In the genomic region with DNA sequence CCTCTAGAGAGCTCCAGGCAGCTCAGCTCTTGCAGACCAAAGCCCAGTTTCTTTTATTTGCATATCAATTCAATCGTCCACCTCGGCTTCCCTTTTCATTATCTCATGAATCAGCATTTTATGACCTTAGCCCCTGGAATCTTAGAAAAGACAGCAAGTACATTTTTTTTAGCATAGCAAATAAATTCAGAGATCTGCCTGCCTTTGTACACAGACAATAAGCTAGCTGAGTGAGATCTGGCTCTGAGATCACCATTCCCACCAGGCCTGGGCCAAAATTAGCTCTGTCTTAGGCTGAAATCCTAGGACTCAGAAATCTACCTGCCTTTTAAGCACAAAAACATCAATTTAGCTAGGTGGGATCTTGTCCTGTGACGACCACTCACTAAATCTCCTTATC, we compare ENCODE assay signal across 19 mouse cellular contexts.
DNase-seq lines count a peak whose midpoint lies in the region; ATAC-seq and TF ChIP-seq lines count a peak whose summit lies in the region.
"Had no signal": no experiment of that assay in that cellular context is flagged by ENCODE, and none has a peak within 500 bp of the region (broad histone marks: within the 10 kb centered on the region; RNA-seq: fewer than 3 reads in every experiment).

No protein-coding gene starts in this region.

- no peak overlapping the region for H3K4me3 ChIP-seq in forebrain, embryonic 10.5 days
- H3K4me3 ChIP-seq in forebrain, embryonic 16.5 days (replicated peaks; ENCODE audit: low read length): no peak overlapping the region
- no peak overlapping the region for H3K4me3 ChIP-seq in midbrain, embryonic 11.5 days (ENCODE audit: low read depth, low read length)
- no peak overlapping the region for H3K4me3 ChIP-seq in midbrain, postnatal 0 days (ENCODE audit: low read depth, low read length)
- no peak overlapping the region for H3K4me3 ChIP-seq in hindbrain, postnatal 0 days (ENCODE audit: low read length)
- no peak overlapping the region for H3K4me3 ChIP-seq in liver, postnatal 0 days (ENCODE audit: low read depth, low read length)
- H3K4me3 ChIP-seq: heart, embryonic 13.5 days; layer of hippocampus, adult 2 months had no signal

- TF ChIP-seq CTCF in midbrain, postnatal 0 days (IDR thresholded peaks at IDR 0.05): no peak
- no peak for TF ChIP-seq CTCF in hindbrain, postnatal 0 days (IDR thresholded peaks at IDR 0.05; ENCODE audit: low read depth)
- TF ChIP-seq CTCF in liver, postnatal 0 days (IDR thresholded peaks at IDR 0.05; ENCODE audit: low read depth): no peak

- no peak for ATAC-seq in forebrain, embryonic 16.5 days
- ATAC-seq in midbrain, embryonic 11.5 days (ENCODE audit: low FRiP score): no peak
- ATAC-seq in midbrain, postnatal 0 days (ENCODE audit: low FRiP score): no peak
- no peak for ATAC-seq in hindbrain, postnatal 0 days
- ATAC-seq in megakaryocyte progenitor cell, adult 5-6 weeks (replicated peaks; ENCODE audit: poor library complexity): no peak
- ATAC-seq in liver, postnatal 0 days: no peak
- ATAC-seq: CD4-positive, CD25-positive, alpha-beta regulatory T cell, adult 4 months had no signal

- no peaks in the 10 kb centered on the region for H3K36me3 ChIP-seq in forebrain, embryonic 10.5 days (replicated peaks)
- H3K36me3 ChIP-seq in forebrain, embryonic 16.5 days (ENCODE audit: control insufficient read depth, insufficient read depth): no peaks in the 10 kb centered on the region
- H3K36me3 ChIP-seq in midbrain, embryonic 11.5 days (ENCODE audit: control insufficient read depth, insufficient read depth, low read length): no peaks in the 10 kb centered on the region
- no peaks in the 10 kb centered on the region for H3K36me3 ChIP-seq in midbrain, postnatal 0 days (ENCODE audit: insufficient read depth, low read length)
- H3K36me3 ChIP-seq in hindbrain, postnatal 0 days (ENCODE audit: insufficient read depth, low read length): no peaks in the 10 kb centered on the region
- H3K36me3 ChIP-seq in liver, postnatal 0 days (replicated peaks; ENCODE audit: insufficient read depth, low read length): no peaks in the 10 kb centered on the region
- H3K36me3 ChIP-seq: heart, embryonic 13.5 days had no signal

- H3K9me3 ChIP-seq in forebrain, embryonic 10.5 days: no peaks in the 10 kb centered on the region
- no peaks in the 10 kb centered on the region for H3K9me3 ChIP-seq in forebrain, embryonic 16.5 days (ENCODE audit: control insufficient read depth, low read length)
- no peaks in the 10 kb centered on the region for H3K9me3 ChIP-seq in midbrain, embryonic 11.5 days (ENCODE audit: control insufficient read depth, low read length)
- no peaks in the 10 kb centered on the region for H3K9me3 ChIP-seq in midbrain, postnatal 0 days (ENCODE audit: low read length)
- H3K9me3 ChIP-seq in hindbrain, postnatal 0 days (ENCODE audit: low read length): no peaks in the 10 kb centered on the region
- H3K9me3 ChIP-seq in liver, postnatal 0 days (ENCODE audit: low read length): no peaks in the 10 kb centered on the region
- H3K9me3 ChIP-seq: heart, embryonic 13.5 days had no signal

- H3K4me1 ChIP-seq in forebrain, embryonic 10.5 days: peaks cover 13% of the 10 kb centered on the region
- no peaks in the 10 kb centered on the region; the same call in 1 of the 2 replicates for H3K4me1 ChIP-seq in forebrain, embryonic 16.5 days (replicated peaks; ENCODE audit: control insufficient read depth, insufficient read depth, low read length)
- peaks cover 10% of the 10 kb centered on the region for H3K4me1 ChIP-seq in midbrain, embryonic 11.5 days (ENCODE audit: control insufficient read depth, insufficient read depth, low read length)
- H3K4me1 ChIP-seq in midbrain, postnatal 0 days (ENCODE audit: insufficient read depth, low read length): no peaks in the 10 kb centered on the region
- no peaks in the 10 kb centered on the region for H3K4me1 ChIP-seq in hindbrain, postnatal 0 days (ENCODE audit: insufficient read depth, low read length)
- H3K4me1 ChIP-seq in liver, postnatal 0 days (ENCODE audit: insufficient read depth): no peaks in the 10 kb centered on the region
- H3K4me1 ChIP-seq: heart, embryonic 13.5 days had no signal

- no peaks in the 10 kb centered on the region for H3K27me3 ChIP-seq in forebrain, embryonic 10.5 days (ENCODE audit: poor library complexity, severe bottlenecking)
- no peaks in the 10 kb centered on the region for H3K27me3 ChIP-seq in forebrain, embryonic 16.5 days (replicated peaks; ENCODE audit: control insufficient read depth, insufficient read depth, low read length)
- H3K27me3 ChIP-seq in midbrain, embryonic 11.5 days (ENCODE audit: control insufficient read depth, insufficient read depth, low read length): no peaks in the 10 kb centered on the region
- H3K27me3 ChIP-seq in midbrain, postnatal 0 days (ENCODE audit: insufficient read depth, low read length): no peaks in the 10 kb centered on the region
- H3K27me3 ChIP-seq in hindbrain, postnatal 0 days (ENCODE audit: insufficient read depth, low read length): no peaks in the 10 kb centered on the region
- no peaks in the 10 kb centered on the region for H3K27me3 ChIP-seq in liver, postnatal 0 days (ENCODE audit: insufficient read depth, low read length)
- H3K27me3 ChIP-seq: heart, embryonic 13.5 days had no signal

- H3K27ac ChIP-seq in forebrain, embryonic 10.5 days: peak overlapping the region; percentile 40; the same call in 1 of the 2 replicates
- no peak overlapping the region for H3K27ac ChIP-seq in forebrain, embryonic 16.5 days (ENCODE audit: low read length)
- no peak overlapping the region for H3K27ac ChIP-seq in midbrain, embryonic 11.5 days (ENCODE audit: low read depth, low read length)
- no peak overlapping the region for H3K27ac ChIP-seq in midbrain, postnatal 0 days (ENCODE audit: low read depth, low read length)
- H3K27ac ChIP-seq in hindbrain, postnatal 0 days: 0 out of 2 replicates have a peak overlapping the region, but pooled peaks have one; percentile 26
- H3K27ac ChIP-seq in liver, postnatal 0 days (ENCODE audit: low read depth): no peak overlapping the region
- H3K27ac ChIP-seq: heart, embryonic 13.5 days; layer of hippocampus, adult 2 months had no signal

- no peak overlapping the region for H3K4me2 ChIP-seq in forebrain, embryonic 16.5 days (ENCODE audit: low read length)
- H3K4me2 ChIP-seq in midbrain, embryonic 11.5 days: no peak overlapping the region
- H3K4me2 ChIP-seq in midbrain, postnatal 0 days (ENCODE audit: low read depth, low read length, poor library complexity, severe bottlenecking): no peak overlapping the region
- H3K4me2 ChIP-seq in hindbrain, postnatal 0 days (ENCODE audit: low read depth, low read length): no peak overlapping the region
- H3K4me2 ChIP-seq in liver, postnatal 0 days (ENCODE audit: low read depth, low read length): no peak overlapping the region
- H3K4me2 ChIP-seq: heart, embryonic 13.5 days; liver, embryonic 11.5 days had no signal

- WGBS in forebrain, embryonic 10.5 days: 34% methylated on average over 3 of the region's 3 CpGs
- WGBS in forebrain, embryonic 16.5 days: 29% methylated on average over 3 of the region's 3 CpGs
- 36% methylated on average over 3 of the region's 3 CpGs for WGBS in midbrain, embryonic 11.5 days
- WGBS in midbrain, postnatal 0 days: 19% methylated on average over 3 of the region's 3 CpGs
- 38% methylated on average over 3 of the region's 3 CpGs for WGBS in hindbrain, postnatal 0 days
- 43% methylated on average over 3 of the region's 3 CpGs for WGBS in liver, postnatal 0 days (ENCODE audit: insufficient replicate concordance)

- DNase-seq in forebrain, embryonic 10.5 days (ENCODE audit: extremely low spot score, low spot score): no peak
- peak; percentile 87 for DNase-seq in midbrain, embryonic 11.5 days (ENCODE audit: low spot score, missing footprints)
- DNase-seq in midbrain, postnatal 0 days (ENCODE audit: low spot score): no peak
- DNase-seq in hindbrain, postnatal 0 days (ENCODE audit: low spot score): no peak
- DNase-seq in liver, postnatal 0 days: no peak
- DNase-seq: adrenal gland, postnatal 25 days; cerebellum, adult 11-12 months; cerebellum, postnatal 25 days; kidney, adult 8-10 months; kidney, postnatal 14 days; lung, adult 2 months; lung, postnatal 36 days; thymus, postnatal 14 days had no signal

- H3K9ac ChIP-seq in forebrain, embryonic 16.5 days (replicated peaks; ENCODE audit: low read depth, low read length): no peak overlapping the region
- peak overlapping the region; percentile 9; the same call in 1 of the 2 replicates for H3K9ac ChIP-seq in midbrain, embryonic 11.5 days (ENCODE audit: low read length)
- H3K9ac ChIP-seq in midbrain, postnatal 0 days (replicated peaks; ENCODE audit: low read length, poor library complexity, severe bottlenecking): no peak overlapping the region
- no peak overlapping the region for H3K9ac ChIP-seq in hindbrain, postnatal 0 days (replicated peaks; ENCODE audit: low read length)
- H3K9ac ChIP-seq in liver, postnatal 0 days (replicated peaks): no peak overlapping the region
- H3K9ac ChIP-seq: heart, embryonic 13.5 days had no signal

- TF ChIP-seq EP300 in liver, postnatal 0 days (IDR thresholded peaks at IDR 0.05; ENCODE audit: low read depth): no peak

Comparison
In these comparisons a context has a peak if more than half of its experiments do, and no peak if none do; other contexts are left out.
1. H3K27ac ChIP-seq: peak in forebrain, embryonic 10.5 days (single experiment) and hindbrain, postnatal 0 days (single experiment); none in forebrain, embryonic 16.5 days (single experiment), midbrain, embryonic 11.5 days (single experiment), midbrain, postnatal 0 days (single experiment) and liver, postnatal 0 days (single experiment).